Mouse (Mus musculus): ENCODE results near the gene Hmcn2.

DNA sequence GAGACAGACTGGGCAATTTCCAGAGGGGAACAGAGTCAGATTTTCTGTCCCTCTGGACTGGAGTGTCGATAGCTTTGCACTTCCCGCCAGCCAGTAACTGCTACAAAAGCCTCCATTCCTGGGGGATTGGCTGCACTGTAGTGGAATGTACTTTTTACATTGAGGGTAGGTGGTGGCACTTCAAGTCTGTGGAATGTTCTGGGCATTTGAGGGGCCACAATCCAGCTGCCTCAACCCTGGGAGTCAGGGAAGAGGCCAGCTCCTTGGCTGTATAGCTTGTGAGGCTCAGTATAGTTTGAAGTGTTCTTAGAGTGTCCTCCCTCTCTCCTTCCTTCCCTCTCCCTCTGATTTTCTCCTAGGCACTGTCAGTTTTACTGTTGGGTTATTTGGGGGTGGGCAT lies 5.0 kb downstream of the Hmcn2 start:
- TF ChIP-seq EP300 (IDR thresholded peaks at IDR 0.05; ENCODE audit: low read depth) = no peak
- TF ChIP-seq CTCF (IDR thresholded peaks at IDR 0.05; ENCODE audit: low read depth) = no peak

All from liver, postnatal 0 days (tissue).